Comparison of ENCODE assay signal across 8 mouse cellular contexts in genomic region chr5:103856286-103857009, GRCm38 (mm10). TPM values are rescaled to one million over a fixed set of nuclear protein-coding genes. Genes with fewer than 3 reads are reported as not detected.
A peak's percentile ranks its signal among the peaks of the same experiment; 100 is the strongest.
DNase-seq lines count a peak whose midpoint lies in the region; ATAC-seq lines count a peak whose summit lies in the region.

No protein-coding gene starts in this region.

- no peak overlapping the region for H3K27ac ChIP-seq in embryonic facial prominence, embryonic 14.5 days (replicated peaks; ENCODE audit: low read depth, low read length)
- H3K27ac ChIP-seq in kidney, embryonic 14.5 days (ENCODE audit: low read depth, low read length): no peak overlapping the region

- H3K27me3 ChIP-seq in embryonic facial prominence, embryonic 14.5 days (replicated peaks; ENCODE audit: control insufficient read depth, insufficient read depth, low read length): no peaks in the 10 kb centered on the region
- no peaks in the 10 kb centered on the region for H3K27me3 ChIP-seq in kidney, embryonic 14.5 days (ENCODE audit: control insufficient read depth, insufficient read depth, low read length)

- H3K4me2 ChIP-seq in embryonic facial prominence, embryonic 14.5 days (ENCODE audit: low read depth, low read length): no peak overlapping the region
- H3K4me2 ChIP-seq in kidney, embryonic 14.5 days (replicated peaks; ENCODE audit: low read depth, low read length): no peak overlapping the region

- no peaks in the 10 kb centered on the region for H3K9me3 ChIP-seq in embryonic facial prominence, embryonic 14.5 days (ENCODE audit: control insufficient read depth, low read length)
- no peaks in the 10 kb centered on the region for H3K9me3 ChIP-seq in kidney, embryonic 14.5 days (ENCODE audit: control insufficient read depth, low read length)

- H3K9ac ChIP-seq in embryonic facial prominence, embryonic 14.5 days (ENCODE audit: low read depth, low read length): no peak overlapping the region
- H3K9ac ChIP-seq in kidney, embryonic 14.5 days (ENCODE audit: low read depth, low read length): no peak overlapping the region

- H3K4me1 ChIP-seq in embryonic facial prominence, embryonic 14.5 days (ENCODE audit: control insufficient read depth, insufficient read depth, low read length): 0 out of 2 replicates have a peak, but pooled peaks cover 6% of the 10 kb centered on the region
- H3K4me1 ChIP-seq in kidney, embryonic 14.5 days (ENCODE audit: control insufficient read depth, insufficient read depth, low read length): 0 out of 2 replicates have a peak, but pooled peaks cover 6% of the 10 kb centered on the region

- ATAC-seq in cerebellum, adult (ENCODE audit: insufficient number of reproducible peaks, low FRiP score, low TSS enrichment): 0 out of 2 replicates have a peak, but pooled peaks have one; percentile 49
- peak; percentile 67; the same call in 1 of the 2 replicates for ATAC-seq in embryonic facial prominence, embryonic 14.5 days (ENCODE audit: low read depth)
- peak; percentile 60 for ATAC-seq in kidney, embryonic 14.5 days (ENCODE audit: low FRiP score, low TSS enrichment)
- ATAC-seq in megakaryocyte-erythroid progenitor cell, adult 5-6 weeks (replicated peaks; ENCODE audit: low FRiP score, low TSS enrichment, poor library complexity, severe bottlenecking): peak; percentile 71

- 57% methylated on average over 5 of the region's 5 CpGs for WGBS in embryonic facial prominence, embryonic 14.5 days
- 59% methylated on average over 5 of the region's 5 CpGs for WGBS in kidney, embryonic 14.5 days

- DNase-seq in cerebellum, adult 11 months: no peak
- peak; percentile 61 for DNase-seq in testis, postnatal 10 days (ENCODE audit: low spot score)
- DNase-seq in testis, postnatal 14 days (ENCODE audit: low spot score): no peak
- DNase-seq in embryonic facial prominence, embryonic 14.5 days (ENCODE audit: low spot score): peak; percentile 82
- DNase-seq in ovary, postnatal 10 days (ENCODE audit: low spot score): no peak

- no peak overlapping the region for H3K4me3 ChIP-seq in embryonic facial prominence, embryonic 14.5 days (ENCODE audit: low read depth, low read length)
- no peak overlapping the region for H3K4me3 ChIP-seq in kidney, embryonic 14.5 days (ENCODE audit: low read length)

- peaks cover under 1% of the 10 kb centered on the region; the same call in 1 of the 2 replicates for H3K36me3 ChIP-seq in embryonic facial prominence, embryonic 14.5 days (ENCODE audit: control insufficient read depth, insufficient read depth, low read length)
- H3K36me3 ChIP-seq in kidney, embryonic 14.5 days (ENCODE audit: control insufficient read depth, insufficient read depth, low read length): peaks cover 5% of the 10 kb centered on the region; the same call in 1 of the 2 replicates

RNA-seq across cellular contexts. Expression of gene Klhl8, which starts 54.6 kb away (rescaled TPM):
- 12.2 and 13.9 TPM in 2 replicates for polyA plus RNA-seq in embryonic facial prominence, embryonic 14.5 days (2014; fragmentation: Nextera tagmentation; extraction: Ambion mirVana)
- 6.8 and 13.3 TPM in 2 replicates for polyA plus RNA-seq in kidney, embryonic 14.5 days (2014; fragmentation: Nextera tagmentation; extraction: Ambion mirVana)
- total RNA-seq in megakaryocyte-erythroid progenitor cell, adult 5-6 weeks (2014; fragmentation: Nextera tagmentation): 2.1 and 2.2 TPM in 2 replicates
- 3.6 and 8.5 TPM in 2 replicates for total RNA-seq in megakaryocyte-erythroid progenitor cell, adult 5-6 weeks (2017)

Comparison
In these comparisons a context has a peak if more than half of its experiments do, and no peak if none do; other contexts are left out.
1. DNase-seq: peak in testis, postnatal 10 days (single experiment) and embryonic facial prominence, embryonic 14.5 days (single experiment); none in cerebellum, adult 11 months (single experiment), testis, postnatal 14 days (single experiment) and ovary, postnatal 10 days (single experiment).
2. Peak in every context shown above with its lines, with median percentiles within 50 percentile points of each other: ATAC-seq.